Mouse (Mus musculus): ENCODE measurements around the gene Glt8d2. TPM values are rescaled to one million over a fixed set of nuclear protein-coding genes. Genes with fewer than 3 reads are reported as not detected.

The Glt8d2 gene
- 1 to 10 TPM; 2.0 to 2.4 TPM for total RNA-seq (2021)

GRCm38 (mm10) chr10:82690494-82690893, at the start of gene Glt8d2:
Gene Glt8d2 (minus strand): TSS chr10:82690650.
- peak; percentile 11 for DNase-seq
- intact Hi-C loops (cut with DNase I) = no loop called here

DNA sequence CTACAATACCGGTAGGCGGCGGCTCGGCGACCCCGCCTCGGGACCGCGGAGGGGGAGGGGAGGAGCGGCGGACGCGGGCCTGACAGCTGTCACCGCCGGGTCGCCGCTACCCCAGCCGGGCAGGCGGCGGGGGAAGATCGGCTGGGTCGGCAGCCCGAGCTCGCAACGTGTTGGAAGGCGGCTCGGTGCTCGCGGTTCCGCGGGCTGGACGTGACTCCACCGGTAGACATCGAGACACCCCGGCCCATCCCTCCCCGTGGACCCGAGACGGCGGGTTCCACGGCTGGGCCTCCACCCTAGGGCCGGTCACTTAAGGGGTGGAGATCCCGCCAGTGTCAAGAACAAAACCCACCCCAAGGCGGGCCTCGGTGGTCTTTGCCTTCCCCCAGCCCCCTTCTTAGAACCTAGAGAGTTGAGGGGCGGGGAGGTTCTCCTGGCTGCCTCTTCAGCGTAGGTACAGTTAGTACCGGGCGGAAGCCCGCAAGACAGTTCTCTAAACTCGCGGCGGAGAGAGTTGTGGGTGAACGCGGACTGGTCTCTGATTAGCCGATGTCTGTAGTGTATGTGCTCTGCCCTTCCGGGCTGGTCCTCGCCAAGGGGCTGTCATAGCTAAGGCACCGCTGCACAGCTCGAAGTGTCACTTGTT, 9.0 kb upstream of the Glt8d2 start:
- intact Hi-C loops (cut with DNase I) = no loop called here
- peak; percentile 17 for DNase-seq

GRCm38 (mm10) chr10:82698712-82699261, 8.3 kb upstream of the Glt8d2 start:
- peak; percentile 92 for DNase-seq
- intact Hi-C loops (cut with DNase I) = no loop called here

- no peak for DNase-seq
- intact Hi-C loops (cut with DNase I) = no loop called here
These were observed 7.0 kb upstream of the Glt8d2 start for GRCm38 (mm10) chr10:82697305-82697898.

DNA sequence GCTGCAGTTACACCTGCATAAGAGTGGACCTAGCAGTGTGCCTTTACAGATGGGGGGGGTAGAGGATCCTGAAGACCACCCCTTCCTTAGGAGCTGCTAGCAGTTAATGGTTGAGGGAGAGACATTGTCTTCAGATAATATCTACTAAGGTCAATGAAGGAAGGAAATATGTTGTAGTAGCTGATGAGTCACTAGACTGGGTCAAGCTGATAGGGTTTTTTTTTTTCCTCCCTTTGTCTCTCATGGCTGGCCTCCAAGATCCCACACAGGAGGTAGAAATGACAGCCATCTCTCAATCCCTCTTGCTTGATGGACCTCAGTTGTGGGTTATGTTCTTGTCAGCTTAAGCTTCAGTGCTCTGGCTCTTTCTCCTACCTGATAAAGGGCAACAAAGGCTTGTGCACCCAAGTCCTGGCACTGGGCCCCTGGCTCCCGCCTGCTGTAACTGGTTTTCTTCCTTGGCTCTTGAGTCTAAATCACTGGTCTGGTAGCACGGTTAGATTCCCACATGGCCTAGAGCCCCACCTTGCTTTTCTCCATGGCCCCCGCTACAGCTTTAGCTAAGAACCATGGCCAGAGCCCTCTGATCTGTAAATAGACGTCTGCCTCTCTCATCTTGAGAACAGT, 6.1 kb upstream of the Glt8d2 start:
- intact Hi-C loops (cut with DNase I) = no loop called here
- DNase-seq = peak; percentile 21

- intact Hi-C loops (cut with DNase I) = no loop called here
- no peak for DNase-seq
These were observed 5.5 kb upstream of the Glt8d2 start, which contains the start of gene Hcfc2 for GRCm38 (mm10) chr10:82695956-82696355. Gene Hcfc2 (plus strand): TSS chr10:82696160.

DNA sequence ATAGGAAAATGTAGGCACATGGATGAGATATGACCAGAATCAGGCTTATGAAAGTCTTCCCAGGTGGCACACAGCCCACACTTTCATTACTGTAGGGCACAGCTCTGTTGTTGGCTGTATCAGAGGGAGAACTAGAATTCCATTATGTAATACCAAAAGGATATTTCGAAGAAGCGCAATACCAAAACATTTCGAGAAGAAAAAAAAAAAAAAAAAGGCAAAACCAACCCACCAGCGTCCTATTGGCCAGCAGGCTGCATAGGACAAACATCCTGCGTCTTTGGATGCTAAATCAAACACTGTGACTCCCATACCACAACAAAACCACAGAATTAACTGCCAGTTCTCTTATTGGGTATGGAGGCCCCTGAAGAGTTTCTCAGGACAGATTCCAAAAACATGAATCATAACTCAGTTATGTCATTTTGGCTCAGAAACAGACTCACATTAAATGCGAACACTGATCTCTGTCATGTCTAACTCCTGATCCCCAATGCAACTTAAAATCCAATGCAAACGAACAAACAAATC, 704 bp downstream of the Glt8d2 start:
- DNase-seq = no peak
- intact Hi-C loops (cut with DNase I) = no loop called here

- intact Hi-C loops (cut with DNase I) = no loop called here
- no peak for DNase-seq
These were observed 5.0 kb downstream of the Glt8d2 start for GRCm38 (mm10) chr10:82685440-82685839.

DNA sequence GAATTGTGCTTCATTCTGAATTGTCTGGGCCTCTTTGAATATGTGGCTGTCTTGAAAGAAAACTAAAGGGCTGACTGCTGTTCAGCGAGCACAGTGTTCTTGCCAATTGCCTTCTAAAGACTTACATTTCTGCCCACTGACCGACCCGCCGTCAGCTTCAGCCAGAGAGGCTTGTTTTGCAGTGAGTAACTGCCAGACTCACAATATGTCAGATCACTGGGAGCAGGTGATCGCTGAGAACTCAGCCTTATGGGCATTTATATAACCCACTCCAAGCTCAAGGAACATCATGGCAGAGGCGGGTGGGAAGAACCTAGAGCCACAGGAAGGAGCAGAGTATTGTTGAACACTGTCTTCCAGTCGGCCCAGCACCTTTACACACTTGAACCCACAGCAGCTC, 8.8 kb downstream of the Glt8d2 start:
- intact Hi-C loops (cut with DNase I) = no loop called here
- no peak for DNase-seq

DNA sequence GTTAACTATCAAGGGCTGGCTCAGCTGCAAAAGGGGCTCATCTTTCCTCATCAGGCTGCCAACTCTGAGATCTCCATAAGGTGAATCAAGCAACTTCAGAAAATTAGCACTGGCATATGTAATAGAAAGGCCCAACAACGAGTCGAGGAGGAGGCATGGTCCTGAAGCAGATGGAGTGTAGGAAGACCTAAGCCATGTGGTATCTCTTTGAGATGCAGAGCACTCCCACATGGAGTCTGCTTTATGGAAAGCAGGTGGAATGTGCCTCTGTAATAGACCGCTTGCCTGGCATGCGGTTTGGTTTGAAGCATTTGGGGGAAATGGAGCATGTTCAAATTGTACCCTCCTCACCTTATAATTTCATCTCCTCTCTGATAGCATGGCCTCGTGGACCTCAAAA, 9.7 kb downstream of the Glt8d2 start:
- intact Hi-C loops (cut with DNase I) = no loop called here

DNA sequence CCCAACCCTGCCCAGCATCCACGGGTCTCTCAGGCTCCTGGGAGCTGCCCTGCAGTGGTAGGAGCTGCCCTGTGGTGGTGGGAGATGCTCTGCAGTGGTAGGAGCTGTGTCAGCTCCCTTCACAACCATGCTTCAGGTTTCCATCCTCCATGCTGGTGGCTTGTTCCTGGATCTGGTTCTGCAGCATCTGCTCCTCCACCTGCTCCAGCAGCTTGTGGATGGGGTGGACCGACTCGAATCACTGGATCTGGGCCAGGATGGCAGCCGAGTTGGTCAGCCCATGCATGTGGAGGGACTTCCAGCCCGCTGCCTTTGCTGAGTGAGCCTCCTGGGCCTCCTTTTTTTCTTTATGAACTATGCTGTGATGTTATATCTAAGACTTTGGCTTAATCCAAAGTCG, 13.5 kb downstream of the Glt8d2 start:
- peak; percentile 92 for DNase-seq
- intact Hi-C loops (cut with DNase I) = no loop called here

More for the DNA sequence above, 9.7 kb downstream of the Glt8d2 start:
- no peak for DNase-seq

GRCm38 (mm10) chr10:82670205-82670604, 20.2 kb downstream of the Glt8d2 start:
- intact Hi-C loops (cut with DNase I) = no loop called here

DNA sequence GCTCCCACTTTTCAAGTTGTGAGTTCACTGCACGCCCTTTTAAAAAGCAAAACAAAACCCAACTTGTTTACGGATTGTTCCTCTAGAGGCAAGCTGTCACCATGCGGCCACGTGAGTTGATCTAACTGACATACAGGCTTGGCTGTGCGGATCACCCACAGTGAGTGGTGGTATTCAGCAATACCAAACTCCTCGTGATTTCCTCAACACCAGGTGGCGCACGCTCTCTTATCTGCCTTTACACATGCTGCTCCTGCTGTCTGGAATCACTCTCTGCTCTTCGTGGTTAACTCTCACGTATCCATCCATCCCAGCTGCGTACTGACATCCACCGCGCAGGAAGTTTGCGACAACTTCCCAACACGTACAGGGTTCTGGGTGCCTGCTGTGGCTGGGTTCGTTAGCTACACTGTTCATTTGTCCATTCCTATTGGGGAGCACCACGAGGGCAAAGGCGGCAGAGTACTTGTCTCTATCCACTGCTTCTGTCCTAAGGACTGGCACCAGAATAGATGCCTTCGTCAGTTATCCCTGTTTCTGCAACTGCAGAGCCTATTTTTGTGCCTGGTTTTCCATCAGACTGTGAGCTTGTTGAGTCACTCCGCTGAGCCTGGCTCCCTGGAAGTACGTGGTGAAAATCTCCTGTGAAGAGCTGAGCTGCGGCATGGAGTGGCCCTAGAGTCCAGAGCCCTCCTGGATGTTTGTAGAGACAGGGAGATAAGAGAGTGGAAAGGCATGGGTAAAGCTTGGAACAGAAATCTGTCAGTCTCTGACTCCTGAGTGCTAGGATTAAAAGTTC, 23.8 kb downstream of the Glt8d2 start:
- peak; percentile 95 for DNase-seq
- intact Hi-C loops (cut with DNase I) = loop anchor here (10.0 kb wide), 1 partner anchor 88 kb away; no protein-coding TSS in a partner anchor

More at GRCm38 (mm10) chr10:82670205-82670604, 20.2 kb downstream of the Glt8d2 start:
- no peak for DNase-seq

DNA sequence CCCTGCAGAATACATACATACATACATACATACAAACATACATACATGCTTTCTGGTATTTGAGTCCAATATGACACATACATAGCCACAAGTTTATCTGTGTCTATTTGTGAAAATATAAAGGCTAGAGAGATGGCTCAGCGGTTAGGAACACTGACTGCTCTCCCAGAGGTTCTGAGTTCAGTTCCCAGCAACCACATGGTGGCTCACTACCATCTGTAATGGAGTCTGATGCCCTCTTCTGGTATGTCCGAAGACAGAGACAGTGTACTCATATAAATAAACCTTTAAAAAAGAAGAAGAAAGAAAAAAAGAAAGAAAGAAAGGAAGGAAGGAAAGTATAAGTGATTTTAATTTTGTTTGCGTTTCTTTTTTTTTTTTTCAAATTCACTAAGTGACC, 24.5 kb downstream of the Glt8d2 start:
- intact Hi-C loops (cut with DNase I) = loop anchor here (10.0 kb wide), 1 partner anchor 89 kb away; no protein-coding TSS in a partner anchor
- DNase-seq = no peak

- no peak for DNase-seq
- intact Hi-C loops (cut with DNase I) = loop anchor here (10.0 kb wide), 1 partner anchor 92 kb away; no protein-coding TSS in a partner anchor
These were observed 27.2 kb downstream of the Glt8d2 start for GRCm38 (mm10) chr10:82663289-82663688.

GRCm38 (mm10) chr10:82662267-82662990, 28.0 kb downstream of the Glt8d2 start:
- peak; percentile 77 for DNase-seq
- intact Hi-C loops (cut with DNase I) = loop anchor here (10.0 kb wide), 1 partner anchor 92 kb away; no protein-coding TSS in a partner anchor

DNA sequence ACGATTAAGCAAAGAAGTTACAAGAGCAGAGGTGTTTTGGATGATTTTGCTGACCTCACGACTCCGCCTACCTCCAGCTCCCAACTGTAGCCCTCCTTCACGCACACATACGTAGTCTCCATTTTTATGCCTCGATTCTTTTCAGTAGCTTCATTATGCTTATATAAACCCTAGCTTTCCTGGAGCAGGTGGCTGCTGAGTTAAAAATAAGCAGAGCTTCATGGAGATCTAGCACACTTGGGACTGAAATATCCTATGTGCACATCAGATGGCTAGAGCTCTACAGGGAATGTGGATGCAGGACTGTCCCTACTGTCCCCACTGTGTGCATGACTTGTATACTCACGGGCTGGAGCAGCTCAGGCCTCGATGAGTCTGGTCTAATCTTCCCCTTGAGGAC, 28.6 kb downstream of the Glt8d2 start:
- DNase-seq = no peak
- intact Hi-C loops (cut with DNase I) = loop anchor here (10.0 kb wide), 1 partner anchor 93 kb away; no protein-coding TSS in a partner anchor

DNA sequence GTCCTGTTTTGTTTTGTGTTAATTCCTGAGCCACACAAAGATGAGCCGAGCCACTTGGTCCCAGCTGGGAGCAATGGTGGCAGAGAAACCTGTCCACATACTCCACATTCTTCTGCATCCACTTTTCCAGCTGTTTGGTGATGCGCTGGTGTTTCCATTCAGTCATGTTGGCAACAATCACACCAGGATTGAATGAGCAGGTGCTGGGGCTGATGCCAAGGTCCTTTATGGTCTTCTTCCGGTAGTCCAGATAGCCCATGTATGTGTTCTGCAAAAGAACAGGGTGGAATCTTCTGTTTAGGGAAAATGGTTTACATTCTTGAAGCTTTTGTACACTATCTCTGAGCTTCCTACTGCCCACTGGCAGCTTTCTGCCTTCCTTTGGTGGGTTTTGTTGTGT, 35.9 kb downstream of the Glt8d2 start:
- intact Hi-C loops (cut with DNase I) = no loop called here
- DNase-seq = no peak

DNA sequence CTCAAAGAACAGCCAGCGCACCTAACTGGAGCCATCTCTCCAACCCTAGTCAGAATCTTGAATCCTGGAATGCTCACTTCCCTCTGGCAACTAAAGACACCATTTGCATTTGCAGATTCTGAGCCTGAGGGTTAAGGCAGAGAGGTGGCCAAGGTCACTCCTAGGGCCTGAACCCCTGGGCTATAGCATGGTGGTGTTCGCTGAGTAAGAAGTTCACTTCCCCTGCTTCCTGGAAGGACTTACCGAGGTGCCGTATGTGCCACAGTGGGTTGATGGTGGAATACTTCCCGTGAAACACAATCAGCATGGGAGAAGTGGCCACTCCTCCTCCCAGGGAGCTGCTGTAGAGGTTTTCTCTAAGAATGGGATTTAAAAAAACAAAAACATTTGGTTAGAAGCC, 37.8 kb downstream of the Glt8d2 start:
- intact Hi-C loops (cut with DNase I) = no loop called here
- no peak for DNase-seq

GRCm38 (mm10) chr10:82651221-82651620, 39.2 kb downstream of the Glt8d2 start:
- no peak for DNase-seq
- intact Hi-C loops (cut with DNase I) = no loop called here
